Mouse (Mus musculus): Measurements from ENCODE around the gene Fitm2. TPM values are rescaled to one million over a fixed set of nuclear protein-coding genes. Genes with fewer than 3 reads are reported as not detected.
A peak's percentile ranks its signal among the peaks of the same experiment; 100 is the strongest.

Fitm2 gene
- total RNA-seq, 2 experiments from 2014 or later = 19.3 to 20.3 TPM

DNA sequence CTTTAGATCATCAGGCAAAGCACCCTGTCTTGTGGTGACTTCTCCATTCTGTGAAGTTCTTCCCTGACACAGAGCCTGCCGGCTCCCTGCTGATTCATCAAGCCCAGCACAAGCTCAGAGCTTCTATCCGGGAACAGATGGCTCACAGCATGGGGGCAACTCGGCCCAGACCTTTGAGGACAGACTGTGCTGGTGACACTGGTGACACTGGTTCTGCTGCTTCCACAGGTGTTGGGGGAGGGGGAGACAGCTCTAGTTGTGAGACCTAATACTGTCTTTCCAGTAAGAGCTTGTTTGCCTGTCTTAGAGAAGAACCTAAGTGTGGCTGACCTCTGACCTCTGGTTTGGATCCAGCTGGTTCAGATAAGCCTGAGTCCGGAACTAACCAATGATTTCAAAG, 38.5 kb downstream of the Fitm2 start:
- no peak for DNase-seq (ENCODE audit: low spot score in 2 of 2)
- intact Hi-C loops (cut with DNase I) = no loop called here

DNA sequence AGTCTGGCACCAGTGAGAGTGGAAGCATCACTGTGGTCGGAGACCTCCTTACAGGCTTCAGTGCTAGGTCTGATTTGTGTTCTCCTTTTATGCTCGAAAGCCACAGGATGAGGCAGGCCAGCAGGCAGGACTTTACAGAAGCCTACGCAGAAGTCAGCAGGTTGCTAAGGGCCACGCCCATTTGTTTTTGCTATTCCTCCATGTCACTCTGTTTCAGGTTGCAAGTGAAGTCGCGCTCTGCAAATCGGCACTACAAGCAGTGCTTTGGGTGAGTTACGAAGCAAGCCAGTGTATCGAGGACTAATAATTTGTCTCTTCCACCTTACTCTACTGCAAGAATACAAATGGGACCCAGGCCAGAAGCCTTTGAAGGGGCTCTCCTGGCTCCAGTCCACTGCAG, 41.1 kb downstream of the Fitm2 start:
- DNase-seq (ENCODE audit: low spot score in 2 of 2) = no peak
- intact Hi-C loops (cut with DNase I) = no loop called here

DNA sequence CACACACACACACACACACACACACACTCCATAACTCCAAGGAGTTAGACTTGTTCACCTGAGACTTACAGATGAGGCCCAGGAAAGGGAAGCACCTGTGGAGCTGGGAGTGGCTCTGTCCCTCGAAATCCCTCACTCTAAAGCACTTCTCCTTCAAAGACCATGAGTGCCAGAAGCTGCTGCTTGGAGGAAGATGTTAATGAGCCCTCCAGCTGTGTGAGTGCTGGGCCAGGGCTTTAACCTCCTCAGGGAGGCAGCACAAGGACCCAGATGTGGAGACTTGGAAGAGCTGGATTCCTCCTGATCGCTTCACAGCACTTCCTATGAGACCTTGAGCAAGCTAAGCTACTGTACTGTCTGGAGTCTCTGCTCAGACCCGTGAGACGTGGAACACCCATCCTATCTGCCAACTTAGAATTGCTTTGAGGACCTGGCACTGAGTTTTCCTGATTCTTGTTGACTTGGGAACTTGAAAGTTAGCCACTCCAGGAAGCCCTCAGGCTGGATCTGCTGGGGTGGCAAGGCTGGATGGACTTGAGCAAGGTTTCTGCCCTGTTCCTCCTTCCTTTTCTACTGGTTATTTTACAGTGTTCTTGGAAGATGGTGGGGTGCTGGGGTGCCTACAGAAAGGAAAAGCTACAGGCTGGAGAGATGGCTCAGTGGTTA, 44.0 kb downstream of the Fitm2 start:
- no peak for DNase-seq (ENCODE audit: low spot score in 2 of 2)
- intact Hi-C loops (cut with DNase I) = no loop called here

DNA sequence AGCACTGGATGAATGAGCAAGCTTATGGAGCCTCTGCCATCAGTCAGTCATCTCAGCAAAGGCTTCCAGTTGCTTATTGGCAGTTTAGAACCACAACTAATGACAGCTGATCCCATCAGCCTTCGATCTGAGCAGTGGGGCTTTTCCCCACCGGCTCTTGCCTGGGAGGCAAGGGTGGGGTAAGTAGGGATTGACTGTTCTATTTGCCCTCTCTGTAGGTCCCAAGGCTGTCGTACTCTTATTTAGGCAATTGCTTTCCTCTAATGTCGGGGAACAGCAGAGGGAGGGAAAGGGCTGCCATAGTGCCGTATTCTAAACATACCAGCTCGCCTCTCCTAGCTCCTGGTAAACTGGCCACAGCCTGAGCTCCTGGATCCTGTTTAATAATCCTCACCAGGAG, 47.8 kb downstream of the Fitm2 start, which contains the start of gene Oser1:
Gene Oser1, minus strand, starts transcription at position 101 of the 400 bp plus-strand sequence.
- intact Hi-C loops (cut with DNase I) = no loop called here
- no peak for DNase-seq (ENCODE audit: low spot score in 2 of 2)

DNA sequence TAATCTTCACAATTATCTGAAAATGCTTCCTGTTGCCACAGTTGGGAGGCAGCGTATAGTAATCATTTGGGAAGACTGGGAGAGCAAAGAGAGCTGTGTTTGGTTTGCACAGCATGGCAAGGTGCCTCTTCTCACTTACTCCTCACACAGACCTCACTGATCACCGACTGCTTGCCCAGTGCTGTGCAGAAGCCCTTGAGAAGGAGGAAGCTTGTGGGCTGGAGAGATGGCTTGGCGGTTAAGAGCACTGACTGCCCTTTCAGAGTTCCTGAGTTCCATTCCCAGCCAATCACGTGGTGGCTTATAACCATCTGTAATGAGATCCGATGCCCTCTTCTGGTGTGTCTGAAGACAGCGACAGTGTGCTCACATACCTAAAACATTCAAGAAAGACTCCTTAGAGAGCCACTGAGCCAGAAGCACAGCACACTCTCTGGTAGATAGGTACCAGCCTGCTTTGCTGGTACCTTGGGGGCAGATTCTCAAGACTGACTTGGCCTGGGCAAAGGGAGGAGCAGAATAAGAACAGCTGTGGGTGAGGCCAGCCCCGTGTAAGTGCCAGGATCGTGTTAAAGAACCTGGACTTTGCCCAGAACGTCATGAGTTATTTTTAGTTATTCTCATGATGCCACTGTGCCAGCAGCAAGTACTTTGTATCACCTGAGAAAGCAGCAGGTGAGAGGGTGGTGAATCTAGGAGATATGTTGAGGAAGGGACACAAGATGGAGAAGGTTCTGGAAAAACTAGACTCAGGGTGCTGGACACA, 49.4 kb downstream of the Fitm2 start:
- intact Hi-C loops (cut with DNase I) = no loop called here
- DNase-seq (ENCODE audit: low spot score in 2 of 2) = no peak

DNA sequence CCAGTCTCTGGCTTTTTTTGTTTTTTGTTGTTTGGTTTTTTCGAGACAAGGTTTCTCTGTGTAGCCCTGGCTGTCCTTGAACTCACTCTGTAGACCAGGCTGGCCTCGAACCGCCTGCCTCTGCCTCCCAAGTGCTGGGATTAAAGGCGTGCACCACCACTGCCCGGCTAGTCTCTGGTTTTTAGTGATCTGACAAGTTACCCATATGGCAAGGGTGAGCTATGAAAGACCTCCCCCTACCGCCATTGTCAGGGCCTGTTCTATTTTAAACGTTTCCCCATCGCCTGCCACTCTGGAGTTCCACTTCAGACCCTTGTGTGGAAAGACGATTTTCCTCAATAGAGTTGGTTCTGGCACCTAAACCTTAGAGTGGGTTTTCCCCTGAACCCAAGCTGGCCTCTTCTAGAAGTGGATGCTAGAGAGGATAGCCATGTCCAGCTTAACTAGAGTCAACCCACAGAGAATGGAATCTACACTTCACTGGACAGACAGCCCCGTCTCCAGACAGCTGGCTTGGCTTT, 52.0 kb downstream of the Fitm2 start:
- intact Hi-C loops (cut with DNase I) = loop anchor here (1.0 kb wide), 1 partner anchor 52 kb away; the partner anchor contains the start of gene Fitm2
- DNase-seq (ENCODE audit: low spot score in 2 of 2) = no peak

DNA sequence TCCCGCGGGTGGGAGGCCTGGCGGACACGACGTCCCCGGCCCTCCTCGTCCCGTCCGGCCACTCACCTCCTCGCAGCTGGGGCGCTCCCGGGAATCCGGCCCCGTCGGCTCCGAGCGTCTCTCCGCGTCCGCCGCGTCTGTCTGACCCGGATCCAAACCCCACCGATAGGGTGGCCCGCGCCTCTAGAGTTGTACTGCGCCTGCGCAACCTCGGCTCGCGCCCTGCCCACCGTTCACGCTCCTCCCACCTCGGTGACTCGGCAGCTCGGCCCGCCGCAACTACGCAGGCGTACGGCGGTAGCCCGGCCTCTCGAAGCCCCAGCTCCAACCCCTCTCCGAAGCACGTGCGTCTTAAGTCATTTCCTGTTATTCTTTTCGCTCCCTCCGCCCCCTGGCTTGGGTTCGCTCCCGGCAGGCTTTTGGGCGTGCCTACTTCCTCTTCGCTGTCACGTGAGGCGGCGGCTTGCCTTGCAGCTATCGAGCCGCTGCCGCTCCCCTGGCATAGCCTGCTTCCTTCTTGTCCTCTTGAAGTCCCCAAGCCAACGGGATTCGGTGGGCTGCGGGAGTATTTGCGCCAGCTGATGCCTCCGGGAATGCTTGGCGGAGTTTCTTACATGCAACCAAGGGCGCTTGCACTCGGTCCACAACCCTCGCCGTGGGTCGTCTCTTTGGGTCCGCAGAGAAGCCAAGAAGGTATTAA, 52.9 kb downstream of the Fitm2 start:
- intact Hi-C loops (cut with DNase I) = loop anchor here (1.0 to 2.0 kb wide), 3 partner anchors 19 to 488 kb away; partner anchors contain the start of genes Fitm2, Gdap1l1 and Srsf6
- peak; percentile 99 to 100 for DNase-seq (ENCODE audit: low spot score in 2 of 2)

DNA sequence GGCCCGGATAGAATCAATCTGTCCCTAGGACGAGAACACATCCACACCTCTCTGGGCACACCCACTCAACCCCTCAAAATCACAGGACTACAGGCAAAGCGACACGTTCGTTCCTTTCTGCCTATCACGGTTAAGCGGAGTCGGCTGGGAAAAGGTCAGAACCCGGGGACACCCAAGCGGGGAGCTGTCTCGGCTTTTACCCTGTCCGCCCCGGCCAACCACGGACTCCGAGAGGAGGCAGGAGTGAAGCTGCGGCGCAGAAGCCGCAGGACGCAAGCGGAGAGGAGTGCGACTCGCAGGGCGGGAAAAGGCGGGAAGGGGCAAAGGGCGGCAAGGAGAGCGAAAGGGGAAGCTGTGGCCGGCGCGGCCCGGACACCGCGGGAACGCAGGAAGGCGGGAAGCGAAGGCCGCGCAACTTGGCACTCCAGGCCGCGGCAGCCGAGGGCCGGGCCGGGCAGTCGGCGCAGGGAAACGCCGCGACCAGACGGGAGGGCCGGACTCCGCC, 53.5 kb downstream of the Fitm2 start:
- no peak for DNase-seq (ENCODE audit: low spot score in 2 of 2)
- intact Hi-C loops (cut with DNase I) = loop anchor here (1.0 to 2.0 kb wide), 2 partner anchors 20 to 488 kb away; partner anchors contain the start of genes Gdap1l1 and Srsf6

DNA sequence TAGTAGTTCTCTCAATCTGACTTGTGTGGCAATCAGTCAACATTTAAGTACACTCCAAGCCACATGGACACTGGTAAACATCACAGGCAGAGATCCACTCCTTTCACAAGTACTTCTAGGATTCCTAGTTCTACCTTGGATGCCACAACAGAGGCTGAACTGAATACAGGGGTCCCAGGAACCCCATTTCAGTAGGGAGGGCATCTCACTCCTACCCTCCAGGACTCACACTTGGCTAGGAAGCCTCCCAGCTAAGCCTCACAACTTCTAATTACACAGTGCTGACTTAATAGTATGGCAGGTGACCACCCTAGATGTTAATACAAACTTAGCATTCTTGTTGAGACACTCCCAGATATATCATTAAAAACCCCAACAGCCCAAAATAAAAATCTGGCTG, 54.6 kb downstream of the Fitm2 start:
- intact Hi-C loops (cut with DNase I) = loop anchor here (2.0 kb wide), 1 partner anchor 21 kb away; the partner anchor contains the start of gene Gdap1l1
- DNase-seq (ENCODE audit: low spot score in 2 of 2) = no peak

DNA sequence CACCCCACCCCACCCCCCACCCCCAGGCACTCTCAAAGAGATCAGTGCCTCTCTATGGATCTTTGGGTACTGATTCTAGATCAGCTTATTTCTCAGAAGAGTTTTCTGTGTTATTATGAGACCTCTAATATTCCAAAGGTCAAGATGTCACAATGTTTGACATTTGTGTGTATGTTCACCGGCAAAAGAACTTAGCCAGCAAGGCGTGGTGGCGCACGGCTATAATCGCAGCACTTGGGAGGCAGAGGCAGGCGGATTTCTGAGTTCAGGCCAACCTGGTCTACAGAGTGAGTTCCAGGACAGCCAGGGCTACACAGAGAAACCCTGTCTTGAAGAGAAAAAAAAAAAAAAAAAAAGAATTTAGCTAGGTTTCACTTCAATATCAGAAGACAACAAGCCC, 55.4 kb downstream of the Fitm2 start:
- no peak for DNase-seq (ENCODE audit: low spot score in 2 of 2)
- intact Hi-C loops (cut with DNase I) = no loop called here

Other genes starting within 250 kb of the Fitm2 start
- under 1 TPM; 0.46 to 0.48 TPM for gene Jph2, start 74.6 kb downstream of the Fitm2 start, total RNA-seq (2021)
- 10 to 100 TPM; 22.9 to 24.6 TPM for gene Oser1, start 47.9 kb downstream of the Fitm2 start, total RNA-seq (2021)
- 10 to 100 TPM; 68.8 to 77.1 TPM for gene Gdap1l1, start 34.2 kb downstream of the Fitm2 start, total RNA-seq (2021)
- gene R3hdml, start 19.7 kb upstream of the Fitm2 start, total RNA-seq (2021) = not detected
- not detected for gene Hnf4a, start 34.2 kb upstream of the Fitm2 start, total RNA-seq (2021)
- gene Ttpal, start 129.7 kb upstream of the Fitm2 start, total RNA-seq (2021) = 10 to 100 TPM; 69.4 to 71.3 TPM
- gene Serinc3, start 172.5 kb upstream of the Fitm2 start, total RNA-seq (2021) = 100 to 1,000 TPM; 243 to 244 TPM
- 100 to 1,000 TPM; 132 to 133 TPM for gene Pkig, start 185.8 kb upstream of the Fitm2 start, total RNA-seq (2021)

Data from left cerebral cortex, postnatal 25 days (tissue).